Mouse (Mus musculus): ENCODE data around the gene Syt11. TPM values are rescaled to one million over a fixed set of nuclear protein-coding genes. Genes with fewer than 3 reads are reported as not detected.
"Not testable (repeated sequence)": the region's sequence is repeated elsewhere in the genome, so short reads cannot be mapped to it uniquely, and the experiment has no call there.

The Syt11 gene
- total RNA-seq, 1 experiment from 2014 or later = 11.1 TPM

GRCm38 (mm10) chr3:88745534-88745933 lies 29.4 kb downstream of the Syt11 start:
- ATAC-seq (ENCODE audit: extremely low read depth, insufficient number of reproducible peaks, low FRiP score, poor library complexity, severe bottlenecking) = no peak

GRCm38 (mm10) chr3:88740147-88740546 lies 34.8 kb downstream of the Syt11 start:
- ATAC-seq (ENCODE audit: extremely low read depth, insufficient number of reproducible peaks, low FRiP score, poor library complexity, severe bottlenecking) = no peak

- ATAC-seq (ENCODE audit: extremely low read depth, insufficient number of reproducible peaks, low FRiP score, poor library complexity, severe bottlenecking) = peak; percentile 78; the same call in 1 of the 2 replicates
These were observed 36.3 kb downstream of the Syt11 start for GRCm38 (mm10) chr3:88738641-88739040.

- no peak for ATAC-seq (ENCODE audit: extremely low read depth, insufficient number of reproducible peaks, low FRiP score, poor library complexity, severe bottlenecking)
These were observed 38.4 kb downstream of the Syt11 start for GRCm38 (mm10) chr3:88736556-88736955.

- ATAC-seq (ENCODE audit: extremely low read depth, insufficient number of reproducible peaks, low FRiP score, poor library complexity, severe bottlenecking) = no peak
These were observed 55.9 kb downstream of the Syt11 start for GRCm38 (mm10) chr3:88719098-88719497.

- no peak for ATAC-seq (ENCODE audit: extremely low read depth, insufficient number of reproducible peaks, low FRiP score, poor library complexity, severe bottlenecking)
These were observed 57.1 kb downstream of the Syt11 start for GRCm38 (mm10) chr3:88717831-88718230.

- no peak for ATAC-seq (ENCODE audit: extremely low read depth, insufficient number of reproducible peaks, low FRiP score, poor library complexity, severe bottlenecking)
These were observed 57.7 kb downstream of the Syt11 start for GRCm38 (mm10) chr3:88717198-88717798.

GRCm38 (mm10) chr3:88716399-88717197 lies 58.4 kb downstream of the Syt11 start, which contains the start of gene Rit1:
Gene Rit1 (plus strand): TSS chr3:88716838.
- ATAC-seq (ENCODE audit: extremely low read depth, insufficient number of reproducible peaks, low FRiP score, poor library complexity, severe bottlenecking) = peak; percentile 88

GRCm38 (mm10) chr3:88715716-88716115 lies 59.2 kb downstream of the Syt11 start:
- ATAC-seq (ENCODE audit: extremely low read depth, insufficient number of reproducible peaks, low FRiP score, poor library complexity, severe bottlenecking) = not testable (repeated sequence)

GRCm38 (mm10) chr3:88714725-88715124 lies 60.2 kb downstream of the Syt11 start:
- no peak for ATAC-seq (ENCODE audit: extremely low read depth, insufficient number of reproducible peaks, low FRiP score, poor library complexity, severe bottlenecking)

GRCm38 (mm10) chr3:88713709-88714108 lies 61.3 kb downstream of the Syt11 start:
- no peak for ATAC-seq (ENCODE audit: extremely low read depth, insufficient number of reproducible peaks, low FRiP score, poor library complexity, severe bottlenecking)

- ATAC-seq (ENCODE audit: extremely low read depth, insufficient number of reproducible peaks, low FRiP score, poor library complexity, severe bottlenecking) = no peak
These were observed 73.7 kb downstream of the Syt11 start for GRCm38 (mm10) chr3:88701222-88701621.

GRCm38 (mm10) chr3:88700247-88700646 lies 74.7 kb downstream of the Syt11 start:
- ATAC-seq (ENCODE audit: extremely low read depth, insufficient number of reproducible peaks, low FRiP score, poor library complexity, severe bottlenecking) = no peak

GRCm38 (mm10) chr3:88698834-88699233 lies 76.1 kb downstream of the Syt11 start:
- no peak for ATAC-seq (ENCODE audit: extremely low read depth, insufficient number of reproducible peaks, low FRiP score, poor library complexity, severe bottlenecking)

GRCm38 (mm10) chr3:88698051-88698450 lies 76.9 kb downstream of the Syt11 start:
- no peak for ATAC-seq (ENCODE audit: extremely low read depth, insufficient number of reproducible peaks, low FRiP score, poor library complexity, severe bottlenecking)

GRCm38 (mm10) chr3:88695545-88695944 lies 79.4 kb downstream of the Syt11 start:
- ATAC-seq (ENCODE audit: extremely low read depth, insufficient number of reproducible peaks, low FRiP score, poor library complexity, severe bottlenecking) = no peak

Other genes starting within 250 kb of the Syt11 start
- gene Mex3a, start 242.8 kb downstream of the Syt11 start, total RNA-seq (2017) = 0.47 and 0.49 TPM in 2 replicates
- 0.47 and 1.1 TPM in 2 replicates for gene Rab25, start 226.9 kb downstream of the Syt11 start, total RNA-seq (2017)
- 66.6 and 68.0 TPM in 2 replicates for gene Lamtor2, start 222.1 kb downstream of the Syt11 start, total RNA-seq (2017)
- gene Ubqln4, start 221.4 kb downstream of the Syt11 start, total RNA-seq (2017) = 25.3 and 26.3 TPM in 2 replicates
- gene Ssr2, start 199.3 kb downstream of the Syt11 start, total RNA-seq (2017) = 21.5 and 25.4 TPM in 2 replicates
- 144 and 164 TPM in 2 replicates for gene Arhgef2, start 169.2 kb downstream of the Syt11 start, total RNA-seq (2017)
- gene Rxfp4, start 122.0 kb downstream of the Syt11 start, total RNA-seq (2017) = not detected in 2 replicates
- gene Khdc4, start 89.4 kb downstream of the Syt11 start, total RNA-seq (2017) = 112 and 135 TPM in 2 replicates
- 53.4 and 56.6 TPM in 2 replicates for gene Rit1, start 58.3 kb downstream of the Syt11 start, total RNA-seq (2017)
- 50.8 and 52.1 TPM in 2 replicates for gene Gon4l, start 60.1 kb upstream of the Syt11 start, total RNA-seq (2017)
- 8.5 and 12.8 TPM in 2 replicates for gene Msto1, start 138.8 kb upstream of the Syt11 start, total RNA-seq (2017)
- 100 and 110 TPM in 2 replicates for gene Ash1l, start 175.5 kb upstream of the Syt11 start, total RNA-seq (2017)
- 43.1 and 54.6 TPM in 2 replicates for gene Dap3, start 176.0 kb upstream of the Syt11 start, total RNA-seq (2017)